Mouse (Mus musculus) ES-E14 (cell line): ENCODE measurements at regions not wholly inside any gene's neighbourhood (a gene's known extent, or its start where the extent isn't known, plus 50 kb on each side); places are given as distances from the start of the nearest gene placed in this dataset.
A peak's percentile ranks its signal among the peaks of the same experiment; 100 is the strongest.

Experiments used
- DNase-seq: peaks from one replicate; pipeline ENCODE4 v3.0.0-alpha.2; 2013; ENCODE audit warnings: low read depth, low spot score
- H3K27ac ChIP-seq: 2 replicates; pipeline ENCODE4 v1.5.1; 2012; ENCODE audit warnings: low read depth, mild to moderate bottlenecking, low read length, moderate library complexity, mixed read lengths; ENCODE audit not compliant: poor library complexity, insufficient read depth, severe bottlenecking
- H3K36me3 ChIP-seq: 2 replicates; pipeline ENCODE4 v1.6.1; 2012; ENCODE audit warnings: mild to moderate bottlenecking, low read length, moderate library complexity, mixed read lengths; ENCODE audit not compliant: control insufficient read depth, poor library complexity, insufficient read depth, severe bottlenecking
- H3K4me1 ChIP-seq, 2 experiments: fragments of 150-350 bp in 1 of 2; sonication (generic) in 1 of 2; 2 replicates each; pipeline ENCODE4 v1.6.1; 2012; ENCODE audit warnings: low read length in 2 of 2, mild to moderate bottlenecking in 1 of 2, mixed read lengths in 1 of 2; ENCODE audit not compliant: control insufficient read depth in 2 of 2, insufficient read depth in 2 of 2, poor library complexity in 1 of 2
- H3K4me3 ChIP-seq, 2 experiments: fragments of 150-350 bp in 1 of 2; sonication (generic) in 1 of 2; 2 replicates each; pipeline ENCODE4 v1.5.1; 2012; ENCODE audit warnings: low read length in 2 of 2, low read depth in 1 of 2, mild to moderate bottlenecking in 1 of 2, mixed read lengths in 1 of 2; ENCODE audit not compliant: insufficient read depth in 1 of 2, poor library complexity in 1 of 2, severe bottlenecking in 1 of 2
- H3K9ac ChIP-seq: 2 replicates; pipeline ENCODE4 v1.6.1; 2012; ENCODE audit warnings: low read depth, mild to moderate bottlenecking, low read length, mixed read lengths; ENCODE audit not compliant: poor library complexity, insufficient read depth, severe bottlenecking
- H3K9me3 ChIP-seq: fragments of 150-350 bp; sonication (generic); 2 replicates; pipeline ENCODE4 v1.6.1; 2012; ENCODE audit warnings: low read depth, mild to moderate bottlenecking, low read length; ENCODE audit not compliant: control insufficient read depth, insufficient read depth
- CHD2 ChIP-seq: IDR thresholded peaks from 2 replicates; pipeline ENCODE4 v1.6.1; 2014; ENCODE audit warnings: mild to moderate bottlenecking, low read depth, low read length, inconsistent platforms
- HCFC1 ChIP-seq: IDR thresholded peaks from 2 replicates; pipeline ENCODE4 v1.6.1; 2012; ENCODE audit warnings: low read length, inconsistent platforms, borderline replicate concordance; ENCODE audit not compliant: insufficient read depth
- MAFK ChIP-seq: IDR thresholded peaks from 2 replicates; pipeline ENCODE4 v1.6.1; 2014; ENCODE audit warnings: mild to moderate bottlenecking, low read depth, low read length, inconsistent platforms; ENCODE audit not compliant: insufficient read depth
- ZC3H11A ChIP-seq: IDR thresholded peaks from 2 replicates; pipeline ENCODE4 v1.6.1; 2012; ENCODE audit warnings: low read depth, mild to moderate bottlenecking, inconsistent platforms, low read length, borderline replicate concordance
- ZNF384 ChIP-seq: IDR thresholded peaks from 2 replicates; pipeline ENCODE4 v1.6.1; 2012; ENCODE audit warnings: low read depth, low read length, inconsistent platforms
- in situ Hi-C, 2 experiments: fragments of 600-800 bp; cut with MboI; formaldehyde crosslinking; loops; one replicate each; pipeline ENCODE4 v1.15.1; 2025; ENCODE audit warnings: low sequenced_read_pairs in 2 of 2, inconsistent platforms in 1 of 2; ENCODE audit not compliant: unreplicated experiment in 2 of 2

GRCm38 (mm10) chr15:67944330-67945082, 1443.8 kb upstream of the Lrrc6 start:
- in situ Hi-C loops, result no loop called here

GRCm38 (mm10) chr15:67943046-67943445, 1442.3 kb upstream of the Lrrc6 start:
- Histone ChIP-seq H3K4me1 (no peaks in the 10 kb centered on the region), H3K4me3 (no peak overlapping the region), H3K36me3 (no peaks in the 10 kb centered on the region), H3K9me3 (no peaks in the 10 kb centered on the region), H3K9ac (no peak overlapping the region), H3K27ac (no peak overlapping the region)
- DNase-seq, result no peak
- in situ Hi-C loops, result no loop called here
- TF ChIP-seq ZC3H11A, result no peak
- no peak for TF ChIP-seq MAFK
- no peak for TF ChIP-seq CHD2
- TF ChIP-seq HCFC1, result no peak
- no peak for TF ChIP-seq ZNF384

More at GRCm38 (mm10) chr15:67944330-67945082, 1443.8 kb upstream of the Lrrc6 start:
- Histone ChIP-seq H3K4me1 (no peaks in the 10 kb centered on the region), H3K4me3 (no peak overlapping the region), H3K36me3 (no peaks in the 10 kb centered on the region), H3K9ac (no peak overlapping the region), H3K27ac (no peak overlapping the region), H3K9me3 (no peaks in the 10 kb centered on the region)
- no peak for DNase-seq
- TF ChIP-seq ZC3H11A (no peak), HCFC1 (no peak), CHD2 (no peak), ZNF384 (no peak), MAFK (no peak)

- no peak for DNase-seq
- H3K27ac ChIP-seq, result no peak overlapping the region
Observed at GRCm38 (mm10) chr15:67940510-67940909, 1439.8 kb upstream of the Lrrc6 start.

GRCm38 (mm10) chr15:67924885-67925284, 1424.2 kb upstream of the Lrrc6 start:
- Histone ChIP-seq H3K27ac (no peak overlapping the region), H3K9me3 (no peaks in the 10 kb centered on the region), H3K36me3 (no peaks in the 10 kb centered on the region), H3K4me3 (no peak overlapping the region), H3K4me1 (no peaks in the 10 kb centered on the region), H3K9ac (no peak overlapping the region)
- TF ChIP-seq ZNF384 (no peak), CHD2 (no peak), MAFK (peak; percentile 82)
- in situ Hi-C loops, result no loop called here
- DNase-seq, result no peak

More at GRCm38 (mm10) chr15:67940510-67940909, 1439.8 kb upstream of the Lrrc6 start:
- Histone ChIP-seq H3K9ac (no peak overlapping the region), H3K4me1 (no peaks in the 10 kb centered on the region), H3K36me3 (no peaks in the 10 kb centered on the region), H3K9me3 (no peaks in the 10 kb centered on the region), H3K4me3 (no peak overlapping the region)
- no peak for TF ChIP-seq ZC3H11A
- TF ChIP-seq CHD2, result no peak
- TF ChIP-seq MAFK, result no peak
- TF ChIP-seq HCFC1, result no peak
- in situ Hi-C loops, result no loop called here
